Mouse (Mus musculus) hematopoietic stem cell, adult 5-6 weeks (primary cell): ENCODE results near the gene Adam15. TPM values are rescaled to one million over a fixed set of nuclear protein-coding genes. Genes with fewer than 3 reads are reported as not detected.

ENCODE experiments used
- ATAC-seq, 2 experiments: fragments of 125-278 bp in 1 of 2; replicated peaks in 1 of 2; 2 replicates each; pipeline ENCODE4 v1.8.0; 2016 to 2017; ENCODE audit warnings: inconsistent platforms in 2 of 2, mild to moderate bottlenecking in 2 of 2, moderate number of reproducible peaks in 2 of 2, low read depth in 1 of 2, moderate TSS enrichment in 1 of 2; ENCODE audit not compliant: low FRiP score in 2 of 2, poor library complexity in 2 of 2, severe bottlenecking in 2 of 2, insufficient read depth in 1 of 2, low TSS enrichment in 1 of 2
- total RNA-seq: library from RNA; stranded (forward); fragments of 172-1452, 232-1000 nt; gene quantifications from 2 replicates; pipeline ENCODE4 v1.2.3, GENCODE M21; 2017

Gene Adam15
- total RNA-seq, 1 experiment from 2014 or later, result 30.9 TPM

DNA sequence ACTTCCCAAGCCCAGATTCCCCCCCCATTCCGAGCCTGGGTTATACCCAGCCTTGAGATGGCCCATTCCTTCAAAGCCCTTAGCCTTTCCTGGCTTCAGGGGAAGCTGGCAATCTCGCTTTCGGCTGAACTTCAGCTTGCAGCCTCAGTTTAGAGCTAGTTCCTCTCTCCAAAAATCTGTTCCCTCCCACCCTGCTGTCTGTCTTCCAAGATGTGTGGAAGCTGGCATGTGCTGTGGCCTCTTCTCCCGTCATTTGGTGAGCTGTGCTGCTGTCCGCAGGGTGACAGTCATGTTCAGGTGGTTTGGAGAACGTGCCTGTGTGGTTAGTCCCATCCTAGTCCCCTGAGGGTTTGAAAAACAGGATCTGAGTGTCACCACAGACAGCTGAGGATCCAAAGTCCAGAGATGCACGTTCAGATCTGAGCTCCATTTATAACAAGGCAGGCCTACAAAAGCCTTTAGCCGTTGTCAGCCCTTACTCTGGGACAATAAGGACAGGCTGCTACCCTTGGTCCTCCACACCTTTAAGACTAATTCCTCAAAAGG lies 54.0 kb downstream of the Adam15 start:
- no peak for ATAC-seq

DNA sequence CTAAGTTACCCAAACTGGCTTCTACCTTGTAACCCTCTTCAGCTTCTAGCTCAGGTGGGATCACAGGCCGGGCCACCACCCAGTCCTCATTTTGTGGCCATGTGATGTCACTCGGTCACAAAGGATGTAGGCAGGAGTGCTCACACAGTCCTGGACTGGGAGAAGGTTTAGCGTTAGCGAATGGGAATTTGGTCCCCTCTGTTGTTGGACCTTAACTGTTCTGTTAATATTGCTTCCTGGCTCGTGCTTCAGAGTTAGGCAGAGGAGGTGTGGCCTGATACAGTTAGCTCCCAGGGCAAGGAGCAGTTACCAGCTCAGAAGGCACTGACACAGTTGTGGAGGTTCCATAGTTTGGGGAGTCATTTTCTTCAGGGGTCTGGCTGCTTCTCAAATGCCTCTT lies 55.6 kb downstream of the Adam15 start:
- ATAC-seq, result no peak

DNA sequence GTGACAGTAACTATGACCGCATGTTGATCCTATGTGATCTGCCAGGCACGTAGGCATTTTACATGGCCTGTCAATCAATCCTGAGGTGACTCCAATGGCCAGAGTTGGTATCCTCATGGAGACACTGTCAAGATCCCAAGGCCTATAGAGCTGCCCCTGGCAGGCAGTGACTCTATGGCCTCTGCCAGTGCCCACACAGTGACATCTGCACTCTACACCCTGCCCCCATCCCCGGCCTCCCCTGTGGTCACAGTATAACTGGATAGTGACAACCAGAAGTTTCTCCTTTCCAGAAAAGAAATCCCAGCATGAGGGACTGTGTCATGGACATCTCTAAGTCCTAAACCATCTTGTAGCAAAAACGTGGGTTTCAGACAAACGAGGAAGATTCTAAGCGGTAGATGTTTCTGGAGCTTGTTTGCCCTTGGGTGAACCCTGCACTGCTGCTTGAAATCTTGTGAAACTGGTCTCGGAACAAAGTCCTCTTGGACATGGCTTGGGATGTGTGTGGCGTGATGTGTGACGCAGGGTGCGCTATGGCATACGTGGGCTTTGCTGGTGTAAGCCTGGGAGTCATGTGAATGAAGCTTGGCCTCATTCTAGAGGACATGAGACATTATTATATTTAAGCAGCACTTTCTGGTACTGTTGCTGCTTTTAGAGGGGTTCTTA lies 56.4 kb downstream of the Adam15 start:
- ATAC-seq, result no peak

GRCm38 (mm10) chr3:89292303-89292702 lies 57.5 kb downstream of the Adam15 start:
- ATAC-seq, result no peak

GRCm38 (mm10) chr3:89291874-89292273 lies 57.9 kb downstream of the Adam15 start:
- no peak for ATAC-seq

Other genes with a start within 250 kb of the Adam15 start
- not detected in 2 replicates for gene Gm43738, start 248.9 kb downstream of the Adam15 start, total RNA-seq
- 78.9 and 98.4 TPM in 2 replicates for gene Fdps, start 248.0 kb downstream of the Adam15 start, total RNA-seq
- gene Pklr, start 213.9 kb downstream of the Adam15 start, total RNA-seq, result 1.9 and 15.5 TPM in 2 replicates
- gene Hcn3, start 189.8 kb downstream of the Adam15 start, total RNA-seq, result 1.5 and 3.5 TPM in 2 replicates
- gene Clk2, start 185.2 kb downstream of the Adam15 start, total RNA-seq, result 73.3 and 87.2 TPM in 2 replicates
- gene Scamp3, start 172.5 kb downstream of the Adam15 start, total RNA-seq, result 23.5 and 23.8 TPM in 2 replicates
- gene Fam189b, start 166.9 kb downstream of the Adam15 start, total RNA-seq, result 7.3 and 8.0 TPM in 2 replicates
- gene Gba, start 147.1 kb downstream of the Adam15 start, total RNA-seq, result 33.2 and 43.8 TPM in 2 replicates
- gene Thbs3, start 134.8 kb downstream of the Adam15 start, total RNA-seq, result 0.38 TPM in 1 of 2 replicates, not detected in the other
- 52.1 and 81.3 TPM in 2 replicates for gene Mtx1, start 122.9 kb downstream of the Adam15 start, total RNA-seq
- 0.44 and 1.7 TPM in 2 replicates for gene Muc1, start 120.9 kb downstream of the Adam15 start, total RNA-seq
- gene Krtcap2, start 104.0 kb downstream of the Adam15 start, total RNA-seq, result 108 and 186 TPM in 2 replicates
- gene Trim46, start 103.7 kb downstream of the Adam15 start, total RNA-seq, result 3.4 and 3.8 TPM in 2 replicates
- 65.6 and 96.1 TPM in 2 replicates for gene Dpm3, start 90.6 kb downstream of the Adam15 start, total RNA-seq
- gene Slc50a1, start 79.4 kb downstream of the Adam15 start, total RNA-seq, result 96.6 and 133 TPM in 2 replicates
- 0.75 TPM in 1 of 2 replicates, not detected in the other for gene Efna1, start 68.9 kb downstream of the Adam15 start, total RNA-seq
- not detected in 2 replicates for gene Efna3, start 27.0 kb downstream of the Adam15 start, total RNA-seq
- 0.99 and 3.4 TPM in 2 replicates for gene Efna4, start 12.0 kb downstream of the Adam15 start, total RNA-seq
- not detected in 2 replicates for gene Dcst2, start 12.0 kb upstream of the Adam15 start, total RNA-seq
- gene Dcst1, start 15.3 kb upstream of the Adam15 start, total RNA-seq, result not detected in 2 replicates
- gene Zbtb7b, start 44.8 kb upstream of the Adam15 start, total RNA-seq, result 8.6 and 9.9 TPM in 2 replicates
- 0.15 and 1.9 TPM in 2 replicates for gene Lenep, start 52.8 kb upstream of the Adam15 start, total RNA-seq
- 12.9 and 18.2 TPM in 2 replicates for gene Flad1, start 61.9 kb upstream of the Adam15 start, total RNA-seq
- gene Cks1b, start 68.4 kb upstream of the Adam15 start, total RNA-seq, result 106 and 133 TPM in 2 replicates
- gene Shc1, start 68.4 kb upstream of the Adam15 start, total RNA-seq, result 50.8 and 51.2 TPM in 2 replicates
- 11.8 and 14.3 TPM in 2 replicates for gene Pygo2, start 80.2 kb upstream of the Adam15 start, total RNA-seq
- 26.7 and 28.4 TPM in 2 replicates for gene Pbxip1, start 86.7 kb upstream of the Adam15 start, total RNA-seq
- gene Pmvk, start 104.5 kb upstream of the Adam15 start, total RNA-seq, result 21.4 and 21.6 TPM in 2 replicates
- gene Kcnn3, start 170.2 kb upstream of the Adam15 start, total RNA-seq, result not detected in 2 replicates